Mouse (Mus musculus) layer of hippocampus, postnatal 14 days (tissue): ENCODE results near the gene Mogat2. TPM values are rescaled to one million over a fixed set of nuclear protein-coding genes. Genes with fewer than 3 reads are reported as not detected.

Experiments used
- DNase-seq, 2 experiments: peaks; one replicate each; pipeline ENCODE4 v3.0.0; 2021 to 2022; ENCODE audit warnings: low spot score in 2 of 2, mixed read lengths in 1 of 2
- long read RNA-seq, 2 experiments: library from polyadenylated mRNA; stranded (forward); transcript quantifications; one replicate each; pipeline ENCODE4 v2.0.0; 2021
- total RNA-seq, 2 experiments: library from RNA; stranded (reverse); gene quantifications; 2 replicates each; pipeline ENCODE4 v1.2.3; 2021

Mogat2 gene
- total RNA-seq: not detected
- long read RNA-seq, experiment 1: 0 reads
- long read RNA-seq, experiment 2: 0 reads

- DNase-seq: no peak
Measured at GRCm38 (mm10) chr7:99238417-99238816, at the start of gene Mogat2. Gene Mogat2, minus strand, starts transcription at chr7:99238619.

GRCm38 (mm10) chr7:99287287-99287686, 48.9 kb upstream of the Mogat2 start:
- peak; percentile 69 to 87 for DNase-seq

- no peak for DNase-seq
Measured at GRCm38 (mm10) chr7:99279586-99279985, 41.2 kb upstream of the Mogat2 start.

- no peak for DNase-seq
Measured at GRCm38 (mm10) chr7:99278309-99278708, 39.9 kb upstream of the Mogat2 start.

- DNase-seq: no peak
Measured at GRCm38 (mm10) chr7:99276679-99277078, 38.3 kb upstream of the Mogat2 start.

GRCm38 (mm10) chr7:99275131-99275530, 36.7 kb upstream of the Mogat2 start:
- peak in 1 of 2 experiments; percentile 49 for DNase-seq

- DNase-seq: no peak
Measured at GRCm38 (mm10) chr7:99271630-99272029, 33.2 kb upstream of the Mogat2 start.

- DNase-seq: no peak
Measured at GRCm38 (mm10) chr7:99268951-99269945, 30.8 kb upstream of the Mogat2 start.

- no peak for DNase-seq
Measured at GRCm38 (mm10) chr7:99268506-99268900, 30.1 kb upstream of the Mogat2 start.

- DNase-seq: peak; percentile 80 to 88
Measured at GRCm38 (mm10) chr7:99267897-99268505, 29.6 kb upstream of the Mogat2 start.

- DNase-seq: peak; percentile 60 to 71
Measured at GRCm38 (mm10) chr7:99267251-99267896, 29.0 kb upstream of the Mogat2 start, which contains the start of gene Map6. Gene Map6, plus strand, starts transcription at chr7:99267447.

GRCm38 (mm10) chr7:99264597-99264996, 26.2 kb upstream of the Mogat2 start:
- DNase-seq: no peak

- DNase-seq: no peak
Measured at GRCm38 (mm10) chr7:99263509-99263908, 25.1 kb upstream of the Mogat2 start.

- no peak for DNase-seq
Measured at GRCm38 (mm10) chr7:99261900-99262299, 23.5 kb upstream of the Mogat2 start.

GRCm38 (mm10) chr7:99255006-99255405, 16.6 kb upstream of the Mogat2 start:
- DNase-seq: no peak

GRCm38 (mm10) chr7:99250386-99250785, 12.0 kb upstream of the Mogat2 start:
- DNase-seq: no peak

GRCm38 (mm10) chr7:99249582-99249911, 11.1 kb upstream of the Mogat2 start:
- peak; percentile 49 to 74 for DNase-seq

GRCm38 (mm10) chr7:99248906-99249581, 10.6 kb upstream of the Mogat2 start:
- DNase-seq: no peak

- no peak for DNase-seq
Measured at GRCm38 (mm10) chr7:99248157-99248742, 9.8 kb upstream of the Mogat2 start.

GRCm38 (mm10) chr7:99242097-99242496, 3.7 kb upstream of the Mogat2 start:
- no peak for DNase-seq
